Mouse (Mus musculus) heart, adult 2 months (tissue): ENCODE measurements at regions not wholly inside any gene's neighbourhood (a gene's known extent, or its start where the extent isn't known, plus 50 kb on each side); places are given as distances from the start of the nearest gene placed in this dataset.
"Not testable (repeated sequence)": the region's sequence is repeated elsewhere in the genome, so short reads cannot be mapped to it uniquely, and the experiment has no call there.

Experiments
- CTCF ChIP-seq: fragments of 200-600 bp; IDR thresholded peaks from 2 replicates; pipeline ENCODE4 v1.8.1; 2022; ENCODE audit warnings: antibody characterized with exemption, mild to moderate bottlenecking, moderate library complexity
- EP300 ChIP-seq: fragments of 200-500 bp; IDR thresholded peaks from 2 replicates; pipeline ENCODE4 v1.6.1; 2011; ENCODE audit warnings: low read depth, low read length, control low read depth; ENCODE audit not compliant: insufficient read depth
- POLR2A ChIP-seq: fragments of 200-500 bp; IDR thresholded peaks from 2 replicates; pipeline ENCODE4 v1.6.1; 2011; ENCODE audit warnings: mild to moderate bottlenecking, low read depth, low read length, control low read depth; ENCODE audit not compliant: insufficient read depth

- not testable (repeated sequence) for TF ChIP-seq CTCF, POLR2A, EP300
These were observed 802.1 kb upstream of the Gm12353 start for GRCm38 (mm10) chr4:18803109-18803508.
